Mouse (Mus musculus): ENCODE data around the gene Fancg. TPM values are rescaled to one million over a fixed set of nuclear protein-coding genes. Genes with fewer than 3 reads are reported as not detected.

Fancg gene
- total RNA-seq, 4 experiments from 2014 or later: 8.0 to 17.8 (median 12.5) TPM

- no peak for DNase-seq
Observed at GRCm38 (mm10) chr4:43032501-43032900, 22.2 kb upstream of the Fancg start.

GRCm38 (mm10) chr4:43031237-43031995, 21.1 kb upstream of the Fancg start, which contains the start of gene Stoml2:
Stoml2 (minus strand) TSS chr4:43031710.
- peak; percentile 93 for DNase-seq

GRCm38 (mm10) chr4:43030780-43031230, 20.5 kb upstream of the Fancg start:
- DNase-seq: no peak

- no peak for DNase-seq
Observed at GRCm38 (mm10) chr4:43030352-43030751, 20.0 kb upstream of the Fancg start.

- no peak for DNase-seq
Observed at GRCm38 (mm10) chr4:43029749-43030148, 19.4 kb upstream of the Fancg start.

GRCm38 (mm10) chr4:43029121-43029520, 18.8 kb upstream of the Fancg start:
- DNase-seq: no peak

- peak; percentile 91 for DNase-seq
Observed at GRCm38 (mm10) chr4:43025084-43025960, 15.0 kb upstream of the Fancg start, which contains the start of gene Pigo. Pigo (minus strand) TSS chr4:43025819.

GRCm38 (mm10) chr4:43024673-43025072, 14.4 kb upstream of the Fancg start:
- DNase-seq: no peak

GRCm38 (mm10) chr4:43021341-43021740, 11.0 kb upstream of the Fancg start:
- DNase-seq: no peak

GRCm38 (mm10) chr4:43020876-43021275, 10.6 kb upstream of the Fancg start:
- no peak for DNase-seq

GRCm38 (mm10) chr4:43019641-43020465, 9.5 kb upstream of the Fancg start:
- DNase-seq: no peak

GRCm38 (mm10) chr4:43019176-43019575, 8.9 kb upstream of the Fancg start:
- no peak for DNase-seq

GRCm38 (mm10) chr4:43018156-43018555, 7.8 kb upstream of the Fancg start:
- no peak for DNase-seq

- no peak for DNase-seq
Observed at GRCm38 (mm10) chr4:43012091-43012490, 1.8 kb upstream of the Fancg start.

- no peak for DNase-seq
Observed at GRCm38 (mm10) chr4:43005765-43006164, 4.5 kb downstream of the Fancg start.

- DNase-seq: no peak
Observed at GRCm38 (mm10) chr4:43004951-43005350, 5.4 kb downstream of the Fancg start.

- no peak for DNase-seq
Observed at GRCm38 (mm10) chr4:43002756-43003439, 7.4 kb downstream of the Fancg start.

- DNase-seq: no peak
Observed at GRCm38 (mm10) chr4:43001272-43001671, 9.0 kb downstream of the Fancg start.

- DNase-seq: peak; percentile 99
Observed at GRCm38 (mm10) chr4:43000141-43000986, 9.9 kb downstream of the Fancg start, which contains the start of gene Vcp. Vcp (minus strand) TSS chr4:43000507.

- DNase-seq: peak; percentile 80
Observed at GRCm38 (mm10) chr4:42999451-43000140, 10.7 kb downstream of the Fancg start.

Data from adrenal gland, adult 8-10 months (tissue).